Mouse (Mus musculus) embryonic fibroblast, embryonic 13.5 days (primary cell): ENCODE data around the gene Gm12184.

Experiments used
- CTCF ChIP-seq: IDR thresholded peaks from 2 replicates; pipeline ENCODE4 v1.5.1; 2011; ENCODE audit warnings: mild to moderate bottlenecking, control low read depth, low read length, moderate library complexity, borderline replicate concordance; ENCODE audit not compliant: insufficient read depth
- POLR2A ChIP-seq: IDR thresholded peaks from 2 replicates; pipeline ENCODE4 v1.6.1; 2011; ENCODE audit warnings: low read depth, mild to moderate bottlenecking, control low read depth, low read length, moderate library complexity

DNA sequence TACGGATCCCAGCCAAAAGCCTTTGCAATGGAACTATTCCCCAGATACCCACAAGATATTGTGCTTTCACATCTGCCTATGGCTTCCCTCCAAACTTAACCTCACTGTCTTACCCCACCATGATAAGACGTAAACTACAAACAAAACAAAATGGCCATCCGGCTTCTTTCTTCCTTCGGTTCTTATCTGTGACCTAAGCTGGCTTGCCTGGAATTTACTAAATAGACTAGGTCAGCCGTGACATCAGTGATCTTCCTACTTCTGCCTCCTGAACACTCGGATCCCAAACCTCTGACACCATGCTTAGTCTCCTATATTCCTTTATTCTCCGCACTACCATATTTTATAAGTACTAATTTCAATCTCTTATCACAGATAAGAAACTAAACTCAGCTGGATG is 28.1 kb downstream of the Gm12184 start:
- no peak; the same call in 1 of the 2 replicates for TF ChIP-seq POLR2A
- TF ChIP-seq CTCF = no peak
